Mouse (Mus musculus): ENCODE results near the gene Zfp212. TPM values are rescaled to one million over a fixed set of nuclear protein-coding genes. Genes with fewer than 3 reads are reported as not detected.
A peak's percentile ranks its signal among the peaks of the same experiment; 100 is the strongest.
"Not testable (repeated sequence)": the region's sequence is repeated elsewhere in the genome, so short reads cannot be mapped to it uniquely, and the experiment has no call there.

Gene Zfp212
- total RNA-seq, 2 experiments from 2014 or later: 18.0 to 22.3 TPM

DNA sequence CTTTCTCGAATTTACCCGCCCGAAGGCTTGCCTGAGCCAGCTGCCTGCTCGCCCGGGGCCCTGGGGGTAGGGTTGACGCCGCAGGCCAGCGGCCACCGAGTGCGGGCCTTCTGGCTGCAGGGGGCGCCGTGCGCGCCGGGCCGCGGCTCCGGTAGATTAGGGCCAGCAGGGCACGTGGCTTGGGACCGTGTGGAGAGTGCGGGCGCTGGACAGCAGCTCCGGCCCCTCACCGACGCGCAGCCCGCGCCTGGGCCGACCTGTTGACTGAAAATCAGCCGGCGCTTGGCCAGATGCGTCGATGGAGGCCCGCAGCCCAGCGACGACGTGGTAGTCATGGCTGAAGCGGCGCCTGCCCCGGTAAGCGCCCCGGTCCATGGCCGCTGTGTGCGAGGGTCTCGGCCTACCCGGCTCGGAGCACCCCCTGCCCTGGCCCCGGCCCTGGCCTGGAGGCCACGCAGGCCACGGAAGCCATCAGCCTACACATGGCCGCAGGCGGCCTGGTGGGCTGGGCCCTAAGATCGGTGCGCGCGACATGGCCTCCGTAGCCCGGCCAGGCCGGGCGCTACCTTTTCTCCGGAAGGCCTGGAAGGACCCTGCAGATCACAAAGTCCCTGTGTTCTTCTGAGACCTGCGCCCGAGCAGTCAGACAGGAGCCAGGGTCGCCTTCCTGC lies 22.9 kb downstream of the Zfp212 start:
- DNase-seq: peak; percentile 50 to 55

DNA sequence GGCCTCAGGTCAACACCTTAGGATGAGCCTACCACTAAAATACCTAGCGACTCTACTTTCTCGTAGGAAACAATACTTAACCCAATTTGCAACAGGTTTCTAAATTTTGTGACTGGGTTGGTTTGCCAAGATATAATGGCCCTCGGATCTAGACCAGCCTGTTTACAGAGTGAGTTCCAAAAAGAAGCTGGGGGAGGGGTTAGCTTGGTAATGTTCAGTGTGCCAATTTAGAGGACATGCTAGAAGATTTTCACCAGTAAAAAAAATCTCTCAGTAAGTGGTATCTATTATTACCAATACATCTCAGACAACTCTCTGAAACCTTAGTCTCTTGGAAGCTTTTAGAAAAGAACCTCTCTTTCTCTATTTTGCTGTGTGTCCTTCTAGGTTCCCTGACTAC lies 23.4 kb downstream of the Zfp212 start:
- DNase-seq: no peak

DNA sequence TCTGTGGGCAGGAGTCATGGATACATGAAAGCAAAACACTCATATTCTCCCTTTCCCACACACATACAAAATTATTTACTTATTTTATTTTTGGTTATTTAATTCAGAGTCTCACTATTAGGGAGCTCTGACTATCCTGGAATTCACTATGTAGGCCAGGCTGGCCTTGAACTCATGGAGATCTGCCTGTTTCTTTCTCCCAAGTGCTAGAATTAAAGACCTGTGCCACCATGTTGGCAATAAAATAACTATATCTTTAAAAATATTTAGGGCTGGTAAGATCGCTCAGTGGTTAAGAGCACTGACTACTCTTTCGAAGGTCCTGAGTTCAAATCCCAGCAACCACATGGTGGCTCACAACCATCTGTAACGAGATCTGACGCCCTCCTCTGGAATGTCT lies 27.1 kb downstream of the Zfp212 start:
- no peak for DNase-seq

DNA sequence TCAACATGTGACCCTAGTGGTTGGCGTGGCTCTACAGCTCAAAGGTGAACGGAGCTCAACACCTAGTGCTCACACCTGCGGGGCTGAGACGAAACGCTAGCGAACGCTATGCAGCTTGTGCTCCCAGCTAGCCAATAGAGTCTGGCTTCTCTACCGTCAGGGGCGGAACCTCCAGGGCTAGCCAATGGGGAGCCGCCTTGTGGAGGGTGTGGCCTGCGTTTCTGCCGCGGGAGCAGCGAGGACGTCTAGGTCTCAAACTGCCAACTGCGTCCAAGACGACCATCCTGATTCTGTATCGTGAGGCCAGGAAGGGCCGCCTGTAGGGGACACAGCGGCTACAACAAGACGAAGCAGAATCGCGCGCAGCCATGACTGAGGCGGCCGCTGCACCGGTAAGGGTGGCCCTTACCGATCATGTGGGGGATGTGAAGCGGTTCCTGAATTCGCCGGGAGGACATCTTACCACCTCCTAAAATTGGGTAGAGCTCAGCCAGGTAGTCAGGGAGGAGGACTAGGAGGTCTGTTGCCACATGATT lies 33.0 kb downstream of the Zfp212 start, which contains the start of gene Zfp956:
Gene Zfp956, plus strand, starts transcription at position 200 of the 536 bp plus-strand sequence.
- peak; percentile 91 to 94 for DNase-seq

DNA sequence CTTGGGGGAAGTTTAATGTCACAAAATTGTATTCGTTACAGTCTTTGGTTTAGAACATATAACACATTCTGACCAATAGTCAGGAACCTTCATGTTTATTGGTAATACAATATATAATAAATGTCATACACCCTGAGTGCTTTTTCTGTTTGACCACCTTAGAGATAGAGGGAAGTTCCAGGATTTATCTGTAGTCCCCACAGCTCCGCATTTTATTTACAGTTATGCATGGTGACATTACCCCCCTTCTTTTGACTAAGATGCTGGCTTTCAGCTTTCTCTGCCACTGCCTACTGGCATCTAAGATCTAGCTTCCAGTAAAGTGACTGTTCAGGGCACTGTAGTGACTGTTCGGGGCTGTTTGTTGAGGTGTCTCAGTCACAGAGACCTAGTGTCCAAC lies 34.1 kb downstream of the Zfp212 start:
- DNase-seq: no peak

DNA sequence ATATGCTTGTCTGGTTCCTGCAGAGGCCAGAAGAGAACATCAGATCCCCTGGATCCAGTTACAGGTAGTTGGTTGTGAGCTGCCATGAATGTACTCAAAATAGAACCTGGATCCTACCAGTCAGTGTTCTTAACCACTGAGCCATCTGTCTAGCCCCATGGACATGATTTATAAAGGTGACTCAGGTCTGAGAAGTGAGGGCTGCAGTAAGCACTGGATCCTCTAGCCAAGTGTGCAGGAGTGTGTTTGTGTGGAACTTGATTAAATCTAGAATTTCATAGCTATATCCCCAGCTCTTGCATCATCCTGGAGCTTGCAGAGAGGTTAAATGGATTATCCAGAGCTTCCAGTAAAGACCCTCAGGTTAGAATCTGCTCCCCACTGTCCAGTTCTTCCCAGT lies 37.5 kb downstream of the Zfp212 start:
- no peak for DNase-seq

DNA sequence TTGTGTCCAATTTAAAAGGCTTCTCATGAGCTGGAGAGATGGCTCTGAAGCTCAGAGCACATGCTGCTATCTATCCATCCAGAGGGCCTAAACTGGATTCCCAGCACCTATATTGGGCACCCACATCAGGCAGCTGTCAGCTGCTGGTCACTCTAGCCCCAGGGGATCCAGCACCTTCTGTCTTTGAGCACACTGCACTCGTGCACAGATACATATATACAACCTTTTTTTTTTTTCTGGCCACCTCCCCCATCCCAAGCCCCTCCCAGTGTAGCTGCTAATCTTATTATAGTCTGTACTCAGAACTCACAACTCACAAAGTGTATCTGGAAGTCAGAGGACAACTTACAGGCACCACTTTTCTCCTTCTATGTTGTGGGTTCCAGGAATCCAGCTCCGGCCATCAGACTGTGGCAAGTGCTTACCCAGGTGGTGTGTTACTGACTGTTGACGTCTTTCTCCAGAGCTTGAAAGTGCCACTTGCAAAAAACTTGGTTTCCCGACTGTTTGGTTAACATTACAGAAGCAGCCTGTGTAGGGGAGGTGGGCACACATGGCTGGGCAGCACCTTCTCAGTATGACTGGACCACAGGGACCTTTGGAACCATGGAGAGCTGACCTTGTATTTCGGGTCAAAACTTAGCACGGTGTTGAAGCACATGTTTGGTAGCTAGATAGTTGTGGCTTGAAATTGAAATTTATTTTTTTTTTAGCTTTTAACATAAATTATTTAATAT lies 40.6 kb downstream of the Zfp212 start:
- no peak for DNase-seq

DNA sequence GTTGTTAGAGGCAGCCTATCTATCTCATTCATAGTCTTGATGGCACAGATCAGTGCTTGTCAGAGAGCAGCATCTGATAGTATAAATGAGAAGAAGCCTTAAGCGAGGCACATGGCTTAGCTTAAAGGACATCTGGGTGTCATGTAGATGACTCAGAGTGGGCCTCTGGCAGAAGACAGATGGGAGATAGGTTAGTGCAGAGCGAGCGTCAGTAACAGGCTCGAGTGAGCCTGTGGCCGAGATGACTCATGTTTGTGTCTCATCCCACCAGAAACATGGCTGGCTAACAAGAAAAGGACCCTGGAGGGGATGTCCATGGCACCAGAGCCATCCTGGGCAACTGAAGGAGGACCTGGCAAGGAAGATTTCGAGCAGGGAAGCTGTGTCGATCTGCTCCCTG lies 42.8 kb downstream of the Zfp212 start:
- DNase-seq: no peak

DNA sequence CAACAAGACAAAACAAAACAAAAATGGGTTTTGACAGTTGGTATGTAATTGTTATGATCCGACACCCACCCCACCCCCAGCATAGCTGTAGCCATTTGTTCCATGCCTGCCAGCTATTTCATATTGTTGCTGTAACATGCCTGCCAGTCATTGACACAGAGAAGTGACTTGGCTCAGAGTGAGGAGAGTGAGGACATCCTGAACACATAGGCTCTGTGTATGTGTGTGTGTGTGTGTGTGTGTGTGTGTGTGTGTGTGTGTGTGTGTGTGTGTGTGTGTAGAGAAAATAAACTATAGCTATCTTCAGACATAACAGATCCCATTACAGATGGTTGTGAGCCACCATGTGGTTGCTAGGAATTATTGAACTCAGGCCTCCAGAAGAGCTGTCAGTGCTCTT lies 47.9 kb downstream of the Zfp212 start:
- not testable (repeated sequence) for DNase-seq

DNA sequence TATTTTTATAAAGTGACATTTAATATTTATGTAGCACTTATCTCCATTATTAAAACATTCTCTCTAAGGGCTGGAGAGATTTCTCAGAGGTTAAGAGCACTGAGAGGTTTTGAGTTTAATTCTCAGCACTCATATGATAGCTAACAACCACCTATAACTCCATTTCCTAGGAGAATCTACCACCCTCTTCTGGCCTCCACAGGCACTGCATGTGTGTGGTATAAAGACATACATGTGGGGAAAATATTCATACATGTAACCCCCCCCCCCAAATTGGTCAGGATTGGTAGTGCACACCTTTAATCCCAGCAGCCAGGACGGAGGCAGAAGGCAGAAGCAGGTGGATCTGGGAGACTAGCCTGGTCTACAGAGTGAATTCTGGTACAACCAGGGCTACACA lies 54.3 kb downstream of the Zfp212 start:
- DNase-seq: no peak

DNA sequence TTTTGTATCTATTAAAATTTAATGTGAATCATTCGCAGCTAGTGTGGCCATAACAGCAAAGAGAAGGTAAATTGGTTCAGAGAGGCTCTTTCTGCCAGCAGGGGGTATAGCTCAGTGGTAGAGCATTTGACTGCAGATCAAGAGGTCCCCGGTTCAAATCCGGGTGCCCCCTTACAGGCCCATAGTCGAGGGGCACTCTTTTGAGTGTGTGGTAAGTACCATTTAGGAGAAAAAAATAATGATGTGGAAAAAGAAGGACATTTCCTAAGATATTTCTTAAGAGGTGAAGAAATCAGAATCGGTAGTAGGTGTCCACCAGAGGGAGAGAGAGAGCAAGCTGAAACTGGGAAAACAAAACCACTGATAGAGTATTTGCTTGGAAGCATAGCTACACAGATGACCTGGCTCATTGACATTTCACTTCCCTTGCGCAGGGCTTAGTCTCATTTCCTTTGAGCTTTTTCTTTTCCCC lies 58.7 kb downstream of the Zfp212 start:
- DNase-seq: peak; percentile 76 to 80

Other genes with a start within 250 kb of the Zfp212 start
- 10 to 100 TPM; 76.7 to 99.9 TPM for gene Pdia4, start 107.0 kb upstream of the Zfp212 start, total RNA-seq (2021)
- gene Zfp786, start 89.6 kb upstream of the Zfp212 start, total RNA-seq (2021): 1 to 10 TPM; 5.3 to 7.3 TPM
- gene Zfp398, start 84.8 kb upstream of the Zfp212 start, total RNA-seq (2021): 10 to 100 TPM; 20.9 to 24.4 TPM
- 10 to 100 TPM; 13.1 to 15.8 TPM for gene Zfp282, start 43.3 kb upstream of the Zfp212 start, total RNA-seq (2021)
- 10 to 100 TPM; 20.2 to 21.9 TPM for gene Zfp956, start 32.9 kb downstream of the Zfp212 start, total RNA-seq (2021)
- gene Zfp777, start 128.4 kb downstream of the Zfp212 start, total RNA-seq (2021): 10 to 100 TPM; 33.0 to 35.1 TPM
- 10 to 100 TPM; 29.4 to 33.1 TPM for gene Zfp746, start 166.1 kb downstream of the Zfp212 start, total RNA-seq (2021)

All from layer of hippocampus, postnatal 36 days (tissue).